Mouse (Mus musculus) 3134 (cell line): Measurements from ENCODE around the gene Shbg.

Experiments used
- DNase-seq: peaks from one replicate; pipeline ENCODE4 v3.0.0-alpha.2; 2011; ENCODE audit warnings: low spot score; ENCODE audit not compliant: insufficient read length; ENCODE audit errors: extremely low read depth

Gene Shbg

GRCm38 (mm10) chr11:69603516-69603915, 14.2 kb downstream of the Shbg start:
- DNase-seq, result no peak

DNA sequence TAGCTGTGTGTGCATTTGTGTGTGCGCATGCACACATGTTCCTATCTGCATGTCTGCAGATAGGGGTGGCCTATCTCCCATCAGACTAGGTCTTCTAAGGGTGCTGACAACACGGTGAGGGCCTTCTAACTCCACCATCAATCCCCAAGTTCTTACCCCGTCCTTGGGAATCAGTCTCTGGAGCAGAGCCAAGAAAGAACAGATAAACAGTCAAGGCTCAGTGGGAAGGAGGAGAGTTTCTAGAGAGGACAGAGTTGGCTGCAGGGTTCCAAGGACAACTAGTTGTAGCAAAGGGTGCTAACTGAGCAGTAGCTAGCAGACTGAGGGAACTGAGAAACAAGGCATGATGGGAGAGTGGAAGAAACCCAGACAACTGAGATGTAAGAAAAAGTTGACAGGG, 15.9 kb downstream of the Shbg start:
- DNase-seq, result no peak

DNA sequence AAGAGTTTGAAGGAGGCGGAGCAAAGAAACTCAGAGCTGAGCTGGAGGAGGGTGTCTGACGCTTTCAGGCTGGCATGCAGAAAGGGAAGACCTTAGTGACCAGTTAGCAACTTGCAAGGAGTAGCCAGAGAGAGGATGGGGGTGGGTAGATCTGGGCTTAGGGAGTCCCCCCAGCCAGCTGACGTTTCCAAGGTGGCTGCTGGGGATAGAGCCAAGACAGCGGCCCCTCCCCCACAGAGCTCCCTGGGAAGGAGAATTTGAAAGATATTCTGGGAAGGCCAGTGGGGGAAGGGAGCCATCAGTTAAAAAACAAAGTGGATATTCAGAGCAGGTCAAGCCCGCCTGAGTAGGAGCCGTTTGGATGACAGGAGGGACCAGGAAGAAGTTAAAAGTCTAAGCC, 17.6 kb downstream of the Shbg start:
- no peak for DNase-seq

- DNase-seq, result no peak
These were observed 18.3 kb downstream of the Shbg start for GRCm38 (mm10) chr11:69599436-69599835.

- DNase-seq, result no peak
These were observed 22.9 kb downstream of the Shbg start for GRCm38 (mm10) chr11:69594853-69595252.

DNA sequence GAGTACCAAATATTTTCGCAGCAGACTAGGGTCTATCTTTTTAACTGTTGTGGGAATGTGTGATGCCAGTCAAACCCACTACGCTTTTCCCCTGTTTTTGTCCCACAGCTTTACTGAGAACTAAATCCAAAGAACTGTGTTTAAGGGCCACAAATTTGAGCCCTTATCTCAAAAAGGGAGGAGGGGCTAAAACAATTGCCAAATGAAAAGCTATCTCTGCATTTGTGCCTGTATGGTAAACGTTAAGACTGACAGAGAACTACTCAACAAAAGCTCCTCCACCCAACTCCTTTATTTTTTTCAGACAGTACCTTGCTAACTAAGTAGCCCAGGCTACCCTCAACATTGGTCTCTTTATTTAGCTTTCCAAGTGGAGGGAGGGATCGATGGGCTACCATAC, 24.9 kb downstream of the Shbg start:
- DNase-seq, result no peak

GRCm38 (mm10) chr11:69591899-69592637, 25.6 kb downstream of the Shbg start:
- no peak for DNase-seq

GRCm38 (mm10) chr11:69591424-69591823, 26.3 kb downstream of the Shbg start:
- no peak for DNase-seq

DNA sequence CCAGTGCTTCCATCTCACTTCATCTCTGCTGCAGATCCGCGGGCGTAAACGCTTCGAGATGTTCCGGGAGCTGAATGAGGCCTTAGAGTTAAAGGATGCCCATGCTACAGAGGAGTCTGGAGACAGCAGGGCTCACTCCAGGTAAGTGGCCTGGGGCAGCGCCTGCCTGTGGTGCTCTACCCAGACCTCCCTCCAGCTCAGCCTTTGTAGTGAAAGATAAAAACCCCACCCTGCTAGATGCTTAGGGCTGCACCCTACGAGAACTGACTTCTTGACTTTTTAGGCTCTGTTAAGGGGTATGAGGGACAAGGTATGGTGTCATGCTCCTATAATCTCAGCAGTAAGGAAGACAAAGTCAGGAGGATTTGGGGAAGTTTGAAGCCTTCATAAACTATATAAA, 27.1 kb downstream of the Shbg start:
- DNase-seq, result no peak

- DNase-seq, result no peak
These were observed 28.4 kb downstream of the Shbg start for GRCm38 (mm10) chr11:69589207-69589834.

- DNase-seq, result no peak
These were observed 31.9 kb downstream of the Shbg start for GRCm38 (mm10) chr11:69585718-69586325.

- DNase-seq, result no peak
These were observed 32.8 kb downstream of the Shbg start for GRCm38 (mm10) chr11:69584937-69585336.

DNA sequence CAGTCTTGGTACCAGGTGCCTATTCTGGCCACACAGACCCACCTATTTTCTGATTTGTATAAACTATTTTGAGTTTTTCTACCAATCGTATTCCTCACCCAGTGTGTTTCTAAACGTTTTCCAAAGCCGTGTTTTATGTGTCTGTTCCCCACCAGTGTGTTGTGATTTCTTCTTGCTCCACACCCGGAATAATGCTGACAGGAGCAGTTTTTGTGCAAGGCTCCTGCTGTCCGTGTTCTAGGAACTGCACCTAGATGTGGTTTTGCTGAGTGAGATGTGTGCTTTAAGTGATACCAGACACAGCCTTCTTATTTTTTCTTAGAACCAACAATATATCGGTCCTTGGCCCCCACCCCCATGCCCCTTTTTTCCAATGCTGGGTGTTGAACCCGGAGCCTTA, 33.7 kb downstream of the Shbg start:
- DNase-seq, result no peak

DNA sequence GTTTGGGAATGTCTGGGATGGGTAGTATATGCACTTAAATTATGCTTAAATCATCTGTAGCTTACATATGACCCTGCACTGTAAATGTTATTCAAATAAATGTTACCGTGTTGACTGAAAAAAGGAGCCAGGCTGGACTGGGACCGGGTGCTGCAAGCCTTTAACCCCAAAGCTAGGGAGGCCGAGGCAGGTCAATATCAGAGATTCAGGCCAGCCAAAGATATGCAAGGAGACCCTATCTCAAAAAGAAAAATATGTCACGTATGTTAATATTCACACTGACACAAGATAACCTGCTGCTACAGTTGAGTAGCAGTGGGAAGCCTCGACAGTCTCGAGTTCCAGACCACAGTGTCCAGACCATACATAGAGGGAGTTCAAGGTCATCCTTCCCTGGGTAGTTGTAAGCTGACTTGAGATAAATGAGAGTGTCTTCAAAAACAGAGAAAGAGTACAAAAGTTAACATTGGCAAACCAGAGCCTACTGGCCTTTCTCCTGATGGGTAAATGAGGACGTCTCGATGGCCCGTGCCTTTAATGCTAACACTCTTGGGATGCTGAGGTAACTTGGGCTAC, 35.4 kb downstream of the Shbg start:
- DNase-seq, result no peak

DNA sequence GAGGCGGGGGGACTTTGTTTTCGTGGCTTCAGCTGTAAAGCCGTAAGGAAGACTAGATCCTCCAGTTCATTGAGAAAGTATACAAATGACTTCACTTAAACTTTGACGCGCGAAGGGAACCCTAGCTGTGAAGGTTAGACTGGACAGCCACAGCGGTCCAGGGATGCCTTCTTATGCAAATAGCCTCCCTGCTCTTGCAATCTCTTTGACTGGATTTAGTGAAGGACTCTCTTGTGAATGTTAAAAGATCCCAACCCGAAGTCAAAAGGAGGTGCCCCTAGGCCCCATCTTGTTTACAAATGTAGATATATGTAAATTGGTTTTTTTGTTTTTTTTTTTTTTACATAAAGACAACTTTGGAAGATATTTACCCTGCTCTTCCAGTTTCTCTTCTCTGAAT, 35.9 kb downstream of the Shbg start:
- no peak for DNase-seq

DNA sequence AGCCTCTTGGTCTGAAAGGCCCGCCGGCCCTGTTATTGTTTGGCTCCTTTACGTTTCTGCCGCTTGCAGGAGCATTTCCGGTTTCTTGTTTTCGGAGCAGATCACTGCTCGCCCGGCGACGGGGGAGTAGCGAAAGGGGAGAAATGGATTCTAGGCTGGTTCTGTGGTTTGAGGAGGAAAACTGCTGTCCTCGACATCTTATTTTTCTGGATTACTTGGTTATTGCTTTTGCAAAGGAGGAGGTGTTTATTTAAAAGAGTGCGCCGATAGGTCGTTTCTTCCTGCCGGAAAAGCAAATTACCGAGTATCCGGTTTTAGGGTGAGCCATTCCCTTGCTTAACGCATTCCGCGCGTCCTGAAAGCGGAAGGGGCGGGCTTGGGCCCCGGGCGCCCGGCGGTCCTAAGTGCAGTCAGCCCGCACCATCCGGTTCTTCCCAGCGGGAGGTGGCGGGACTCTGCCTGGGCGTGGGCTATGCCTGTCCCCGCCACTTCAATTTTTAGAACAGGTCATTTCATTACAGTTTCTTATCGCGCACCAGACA, 36.5 kb downstream of the Shbg start:
- DNase-seq, result peak; percentile 95

- no peak for DNase-seq
These were observed 37.0 kb downstream of the Shbg start for GRCm38 (mm10) chr11:69580572-69581146.

DNA sequence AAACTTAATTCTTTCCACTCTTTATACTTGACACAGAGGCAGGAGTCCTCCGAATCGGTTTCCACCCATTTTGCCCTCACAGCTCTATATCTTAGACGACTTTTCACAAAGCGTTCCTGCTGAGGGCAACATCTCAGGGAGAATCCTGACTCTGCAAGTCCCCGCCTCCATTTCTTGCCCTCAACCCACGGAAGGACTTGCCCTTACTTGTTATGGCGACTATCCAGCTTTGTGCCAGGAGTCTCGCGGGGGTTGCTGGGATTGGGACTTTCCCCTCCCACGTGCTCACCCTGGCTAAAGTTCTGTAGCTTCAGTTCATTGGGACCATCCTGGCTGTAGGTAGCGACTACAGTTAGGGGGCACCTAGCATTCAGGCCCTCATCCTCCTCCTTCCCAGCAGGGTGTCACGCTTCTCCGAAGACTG, 37.6 kb downstream of the Shbg start, which contains the start of the genes Wrap53 and Trp53:
Gene Wrap53 (minus strand): TSS at position 165 of the 424 bp plus-strand sequence.
Gene Trp53 (plus strand): TSS at position 269 of the 424 bp plus-strand sequence.
- DNase-seq, result peak; percentile 84

GRCm38 (mm10) chr11:69579128-69580017, 38.3 kb downstream of the Shbg start:
- DNase-seq, result peak; percentile 95

GRCm38 (mm10) chr11:69578301-69578700, 39.4 kb downstream of the Shbg start:
- DNase-seq, result no peak
